Mouse (Mus musculus) liver, postnatal 0 days (tissue): ENCODE results near the gene Bcap31.

Experiments
- CTCF ChIP-seq: sonication (generic); IDR thresholded peaks from 2 replicates; pipeline ENCODE4 v1.5.1; 2016; ENCODE audit warnings: antibody characterized with exemption, low read depth
- EP300 ChIP-seq: IDR thresholded peaks from 2 replicates; pipeline ENCODE4 v1.6.1; 2016; ENCODE audit warnings: antibody characterized with exemption, low read depth, mild to moderate bottlenecking

DNA sequence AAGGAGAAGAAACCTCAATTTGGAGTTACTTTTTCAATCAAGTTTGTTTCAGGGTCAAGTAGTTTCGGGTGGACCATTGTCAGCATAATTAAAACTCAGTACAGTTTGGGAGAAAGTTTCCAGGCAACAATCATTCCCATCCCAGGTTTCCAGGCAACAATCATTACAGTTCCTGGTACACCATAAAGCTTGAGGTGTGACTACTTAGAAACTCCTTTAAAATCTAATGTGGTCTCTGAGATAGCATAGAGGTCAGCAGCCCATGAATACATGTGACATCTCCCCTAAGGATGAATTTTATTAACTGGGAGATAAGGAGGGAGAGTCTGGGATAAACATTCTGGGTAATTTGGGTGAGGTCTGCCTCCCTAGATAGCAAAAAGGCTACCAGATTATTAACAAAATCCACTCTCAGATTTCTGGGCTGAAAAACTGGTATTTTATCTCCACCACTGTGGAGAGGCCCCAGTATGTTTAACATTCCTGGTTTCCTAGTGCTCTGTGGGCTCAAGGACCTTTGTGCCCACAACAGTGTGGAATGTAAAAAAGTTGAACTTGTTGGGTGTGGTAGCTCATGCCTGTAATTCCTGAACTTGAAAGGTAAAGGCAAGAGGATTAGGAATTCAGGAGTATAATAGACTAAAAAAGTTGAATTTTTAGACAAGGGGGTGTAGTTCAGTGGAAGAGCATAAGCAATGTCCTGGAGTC, 29.0 kb upstream of the Bcap31 start:
- TF ChIP-seq CTCF (no peak), EP300 (no peak)
